Mouse (Mus musculus) thymus, adult 2 months (tissue): Measurements from ENCODE around the gene Phactr2.

Experiments used
- CTCF ChIP-seq: fragments of 200-500 bp; IDR thresholded peaks from 2 replicates; pipeline ENCODE4 v1.5.1; 2012; ENCODE audit warnings: mild to moderate bottlenecking, control low read depth, low read length, moderate library complexity, borderline replicate concordance; ENCODE audit not compliant: control insufficient read depth, poor library complexity, insufficient read depth; ENCODE audit errors: extremely low read depth
- POLR2A ChIP-seq: fragments of 200-500 bp; IDR thresholded peaks from 2 replicates; pipeline ENCODE4 v1.6.1; 2012; ENCODE audit warnings: mild to moderate bottlenecking, low read length, control low read depth, moderate library complexity; ENCODE audit not compliant: control insufficient read depth, poor library complexity, insufficient read depth; ENCODE audit errors: extremely low read depth

- TF ChIP-seq POLR2A (no peak), CTCF (no peak)
Measured at GRCm38 (mm10) chr10:13485958-13486357, 11.7 kb upstream of the Phactr2 start.
